Mouse (Mus musculus) inflammation-experienced regulatory T-cells, adult 6 months (primary cell): Measurements from ENCODE around the gene Lurap1. TPM values are rescaled to one million over a fixed set of nuclear protein-coding genes. Genes with fewer than 3 reads are reported as not detected.

ENCODE experiments used
- ATAC-seq: one replicate; pipeline ENCODE4 v1.8.0; 2017
- polyA plus RNA-seq, 3 experiments: library from polyadenylated mRNA; unstranded; fragments of 100-300 nt; shearing (Covaris generic); gene quantifications; one replicate each; pipeline ENCODE4 v1.2.1; 2017

Gene Lurap1
- polyA plus RNA-seq, 3 experiments from 2014 or later, result 0.43 to 0.75 (median 0.63) TPM

DNA sequence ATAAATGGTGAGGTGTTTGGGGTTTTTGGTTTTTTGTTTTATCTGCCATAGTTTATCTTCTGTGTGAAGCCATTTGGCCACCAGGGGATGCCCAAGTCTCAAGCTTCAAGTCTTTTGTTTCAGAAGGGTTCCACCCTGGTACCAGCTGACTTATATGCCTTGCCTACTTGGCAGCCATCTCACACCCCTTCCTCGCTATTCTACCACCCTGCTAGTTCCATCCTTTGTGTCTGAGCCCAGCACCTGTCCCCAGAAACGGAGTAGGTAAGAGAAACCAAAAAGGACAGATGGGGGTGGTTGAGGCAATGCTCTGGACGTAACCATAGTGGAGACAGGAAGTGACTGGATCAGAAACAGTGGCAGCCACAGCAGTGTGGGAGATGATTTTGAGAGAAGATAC is 8.8 kb upstream of the Lurap1 start:
- ATAC-seq, result peak; percentile 75

DNA sequence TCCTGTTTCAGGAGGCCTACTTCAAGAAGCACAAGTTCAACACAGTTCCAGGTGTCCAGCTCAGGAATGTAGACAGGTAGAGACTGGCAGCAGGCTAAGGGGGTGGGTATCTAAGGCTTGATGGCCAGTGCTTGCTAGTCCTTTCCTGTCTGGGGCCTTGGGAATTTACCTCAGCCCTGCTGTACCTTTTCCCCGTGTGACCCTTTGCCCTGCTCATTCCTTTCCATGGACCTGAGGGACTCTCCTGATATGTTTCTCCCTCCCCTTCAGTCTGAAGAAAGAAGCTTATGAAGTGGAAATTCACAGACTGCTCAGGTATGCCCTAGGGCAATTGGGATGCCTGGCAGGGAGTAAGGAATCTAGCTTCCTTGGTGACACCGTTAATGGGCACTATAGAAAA is 6.7 kb upstream of the Lurap1 start:
- ATAC-seq, result no peak

DNA sequence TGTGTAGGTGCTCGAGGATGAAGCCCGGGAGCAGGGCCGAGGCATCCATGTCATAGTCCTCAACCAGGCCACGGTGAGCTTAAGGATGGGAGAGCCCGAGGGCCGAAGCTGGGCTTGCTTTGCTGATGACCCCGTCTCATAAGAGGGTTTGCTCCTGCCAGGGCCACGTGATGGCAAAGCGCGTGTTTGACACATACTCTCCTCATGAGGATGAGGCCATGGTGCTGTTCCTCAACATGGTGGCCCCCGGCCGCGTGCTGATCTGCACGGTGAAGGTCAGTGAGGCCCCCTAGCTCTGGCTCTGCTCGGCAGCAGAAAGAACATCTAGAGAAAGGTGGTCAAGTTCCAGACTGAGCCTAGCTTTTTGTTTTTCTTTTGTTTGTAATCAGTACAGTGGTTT is 1.6 kb upstream of the Lurap1 start:
- no peak for ATAC-seq

DNA sequence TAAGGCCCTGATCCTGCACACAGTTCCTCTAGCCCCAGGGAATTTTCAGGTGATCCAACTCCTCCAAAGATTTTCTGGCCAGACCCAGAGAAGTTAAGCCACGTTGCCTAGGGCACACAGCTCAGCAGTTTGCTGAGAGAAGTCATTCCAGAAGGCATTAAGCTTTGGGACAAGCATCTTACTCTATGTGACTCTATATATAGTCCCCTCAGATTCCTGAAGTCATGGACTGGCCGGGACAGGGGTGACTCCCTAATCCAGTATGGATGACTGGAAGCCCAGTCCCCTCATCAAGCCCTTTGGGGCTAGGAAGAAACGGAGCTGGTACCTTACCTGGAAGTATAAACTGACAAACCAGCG is 296 bp downstream of the Lurap1 start:
- ATAC-seq, result no peak

DNA sequence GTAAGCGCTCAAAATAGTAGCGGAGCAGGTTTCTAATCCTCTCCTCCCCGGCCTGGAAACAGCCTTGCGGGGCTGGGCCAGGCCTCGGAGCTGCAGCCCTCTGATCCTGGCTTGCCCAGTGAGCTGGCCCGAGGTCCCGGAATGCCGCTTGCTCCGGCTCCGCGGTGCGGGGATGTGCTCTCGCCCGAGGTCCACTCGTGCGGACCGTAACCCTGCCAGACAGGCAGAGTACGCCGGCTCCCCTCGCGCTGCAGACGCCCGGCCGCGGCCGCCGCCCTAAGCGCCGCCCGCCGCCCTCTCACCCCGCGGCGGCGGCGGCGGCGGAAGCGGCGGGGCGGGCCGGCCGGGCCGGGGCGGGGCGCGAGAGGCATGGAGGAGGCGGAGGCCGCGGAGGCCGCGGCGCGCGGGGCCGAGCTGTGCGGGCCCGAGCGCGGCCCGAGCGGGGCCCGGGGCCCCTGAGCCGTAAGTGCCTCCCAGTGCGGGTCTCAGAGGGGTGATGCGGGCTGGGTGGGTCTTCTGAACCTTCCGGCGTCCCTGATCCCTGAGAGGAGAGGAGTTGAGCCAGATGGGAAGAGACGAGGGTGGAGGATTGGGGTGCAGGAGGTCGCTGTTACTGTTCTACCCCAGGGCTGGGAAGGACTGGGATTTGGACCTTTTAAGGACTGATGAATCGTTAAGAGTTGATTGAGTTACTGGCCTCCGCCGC is 829 bp downstream of the Lurap1 start:
- ATAC-seq, result peak; percentile 91

DNA sequence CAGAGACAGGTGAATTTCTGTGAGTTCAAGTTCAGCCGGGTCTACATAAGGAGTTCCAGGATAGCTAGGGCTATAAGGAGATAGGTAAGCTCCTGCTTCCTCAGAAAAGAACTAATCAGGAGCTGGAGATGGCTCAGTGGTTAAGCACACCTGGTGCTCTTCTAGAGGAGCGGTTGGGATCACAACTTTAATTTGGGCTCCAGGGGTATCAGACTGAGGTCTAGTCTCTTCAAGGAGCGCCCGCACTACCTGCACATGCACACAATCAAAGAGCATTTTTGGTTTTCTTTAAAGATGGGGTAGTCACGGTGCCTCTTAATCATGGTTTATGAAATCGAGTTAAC is 1.4 kb downstream of the Lurap1 start:
- no peak for ATAC-seq

DNA sequence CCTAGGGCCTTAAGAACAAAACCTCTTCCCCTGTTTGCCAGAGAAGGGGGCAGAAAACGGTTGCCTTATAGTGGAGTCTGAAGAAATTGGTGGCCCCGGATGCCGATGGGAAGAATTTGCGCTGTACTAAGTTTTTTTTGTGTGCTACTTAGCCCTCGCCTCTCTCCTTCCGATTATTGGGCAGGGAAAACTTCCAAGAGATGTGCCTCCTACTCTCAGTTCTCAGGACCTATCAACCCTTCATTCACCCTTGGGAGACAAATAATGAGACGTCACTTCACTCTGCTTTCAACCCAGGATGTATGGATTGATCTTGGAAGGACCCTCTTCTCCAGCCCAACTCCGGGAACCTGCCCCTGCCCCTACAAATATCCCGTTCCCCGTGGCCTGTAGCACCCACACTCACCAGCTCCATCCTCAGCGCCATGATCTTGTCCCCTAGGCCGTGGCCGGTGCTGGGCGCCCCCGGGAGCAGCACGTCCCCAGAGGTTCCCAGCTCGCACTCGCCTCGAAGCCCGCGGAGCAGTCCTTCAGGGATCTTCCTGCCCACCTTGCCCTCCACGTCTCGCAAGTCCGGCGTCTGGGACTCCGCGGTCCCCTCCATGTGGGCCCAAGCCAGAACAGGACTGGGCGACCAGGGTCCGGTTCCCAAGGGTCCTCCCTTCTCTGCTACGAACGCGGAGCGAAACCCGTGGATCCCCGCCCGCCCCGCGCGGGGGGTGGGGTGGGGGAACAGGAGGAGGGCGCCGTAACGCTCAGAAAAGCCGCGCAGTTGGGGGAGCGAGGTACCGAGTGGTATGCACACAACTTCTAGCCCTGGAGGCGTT is 7.0 kb downstream of the Lurap1 start:
- ATAC-seq, result peak; percentile 55

DNA sequence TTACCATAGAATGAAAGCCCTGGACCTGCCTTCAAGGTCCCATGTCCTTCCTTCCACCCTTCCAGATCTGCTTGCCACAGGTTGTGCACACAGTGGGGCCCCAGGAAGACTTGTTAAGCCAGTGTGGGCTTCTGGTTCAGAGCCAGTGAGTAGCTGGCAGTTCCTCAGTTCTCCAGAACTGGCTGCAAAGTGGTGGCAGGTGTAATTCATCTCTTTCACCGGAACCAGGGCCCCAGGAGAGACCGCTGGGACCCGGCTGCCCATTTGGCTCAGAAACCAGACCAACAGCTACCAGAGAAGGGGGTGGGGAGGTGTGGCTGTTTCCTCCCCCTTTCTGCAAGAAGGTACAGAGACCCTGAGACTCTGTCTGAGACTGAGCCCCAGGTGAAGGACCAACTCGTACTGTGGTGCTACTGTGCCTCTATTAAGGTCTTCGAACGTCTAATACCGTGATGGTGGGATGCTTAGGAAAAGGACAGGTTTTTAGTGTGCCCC is 7.8 kb downstream of the Lurap1 start:
- ATAC-seq, result peak; percentile 36

DNA sequence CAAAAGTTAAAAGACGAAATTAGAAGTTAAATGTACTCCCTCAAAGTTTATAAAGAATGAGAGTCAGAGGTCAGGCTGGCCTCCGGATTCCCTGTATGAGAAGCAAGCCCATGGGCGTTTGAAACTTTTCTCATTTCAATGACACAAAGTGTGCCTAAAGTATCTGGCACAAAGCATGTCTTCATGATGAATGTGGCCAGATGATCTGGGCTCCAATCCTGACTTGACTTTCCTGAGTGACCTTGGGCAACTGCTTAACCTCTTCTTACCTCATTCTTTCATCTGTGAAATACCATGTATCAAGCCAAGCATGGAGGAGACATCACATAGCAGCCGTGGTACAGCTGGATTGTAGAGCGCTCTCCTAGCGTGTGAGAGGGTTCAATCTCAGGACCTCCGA is 8.9 kb downstream of the Lurap1 start:
- ATAC-seq, result no peak

DNA sequence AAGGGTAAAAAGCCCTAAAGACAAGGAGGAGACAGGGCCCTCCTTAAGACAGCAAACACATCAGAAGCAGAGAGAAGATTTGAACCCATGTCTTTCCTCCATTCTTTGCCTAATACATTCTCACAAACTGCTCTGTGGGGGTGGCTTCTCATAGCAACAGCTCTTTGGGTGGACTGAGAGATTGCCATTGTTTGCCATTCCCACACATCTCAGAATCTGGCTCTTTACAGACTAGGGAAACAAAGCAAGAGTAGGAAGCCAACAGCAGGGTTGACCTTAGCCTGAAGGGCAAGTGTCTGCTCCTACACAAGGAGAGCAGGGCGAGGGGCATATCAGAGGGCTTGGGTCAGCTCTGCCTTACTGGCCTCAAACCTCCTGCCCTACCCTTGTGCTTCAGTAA is 9.4 kb downstream of the Lurap1 start:
- ATAC-seq, result no peak

DNA sequence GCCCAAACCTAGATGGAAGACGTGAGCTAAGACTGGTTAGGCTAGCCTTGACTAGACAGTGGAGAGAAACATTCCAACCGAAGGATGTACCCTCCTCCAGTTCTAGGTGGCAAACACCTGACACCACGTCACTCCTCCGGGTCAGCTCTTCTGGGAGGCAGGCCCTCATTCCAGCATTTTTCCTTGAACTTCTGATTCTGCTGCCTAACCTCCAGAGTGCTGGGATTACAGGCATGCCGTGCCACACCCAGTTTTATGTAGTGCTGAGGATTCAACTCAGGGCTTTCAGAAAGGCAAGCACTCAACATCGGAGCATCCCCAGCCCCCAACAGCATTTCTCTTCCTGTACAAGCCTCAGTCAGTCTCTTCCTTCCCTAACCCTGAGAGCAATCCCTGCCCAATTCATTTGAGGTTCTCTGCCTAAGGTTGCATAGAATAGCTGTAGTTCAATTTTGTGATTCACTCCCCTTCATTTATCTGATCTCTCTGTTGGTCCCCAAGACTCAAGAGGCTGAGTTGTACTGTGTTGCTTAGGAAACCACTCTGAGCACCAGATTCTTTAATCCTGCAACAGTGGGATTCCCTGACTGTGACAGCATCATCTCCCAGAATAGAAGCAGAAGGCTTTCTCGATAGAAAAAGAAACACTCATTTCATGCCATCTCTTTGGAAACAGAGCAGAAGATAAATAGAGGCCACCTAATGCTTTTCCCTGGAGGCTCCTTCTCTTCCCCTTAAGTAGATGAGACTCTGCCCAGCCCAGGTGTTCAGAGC is 10.2 kb downstream of the Lurap1 start:
- ATAC-seq, result no peak

DNA sequence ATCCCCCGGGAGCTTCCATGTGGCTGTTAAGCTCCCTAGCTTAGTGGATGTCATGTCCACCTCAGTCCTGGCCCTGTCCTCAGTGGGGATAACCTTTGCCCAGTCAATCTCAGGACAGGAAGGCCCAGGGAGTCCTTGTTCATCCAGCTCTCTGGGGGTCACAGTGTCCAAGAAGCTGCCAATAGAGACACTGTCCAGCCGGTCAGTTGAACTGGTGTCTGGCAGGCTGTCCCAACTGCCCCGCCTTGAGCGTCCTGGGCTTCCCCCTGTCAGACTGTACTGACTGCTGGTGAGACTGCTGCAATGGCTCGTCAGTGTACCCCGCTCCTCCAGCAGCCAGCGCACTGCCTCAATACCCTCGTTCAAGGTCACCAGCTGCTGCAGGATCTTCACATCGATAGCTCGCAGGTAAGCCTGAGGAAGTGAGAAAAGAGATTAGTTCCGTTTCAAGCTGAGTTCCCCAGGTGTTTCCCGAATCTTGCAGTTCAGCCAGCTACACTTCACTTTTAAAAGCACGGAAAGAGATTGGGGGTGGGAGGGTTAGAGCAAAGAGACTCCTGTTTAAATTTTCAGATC is 13.6 kb downstream of the Lurap1 start:
- no peak for ATAC-seq

DNA sequence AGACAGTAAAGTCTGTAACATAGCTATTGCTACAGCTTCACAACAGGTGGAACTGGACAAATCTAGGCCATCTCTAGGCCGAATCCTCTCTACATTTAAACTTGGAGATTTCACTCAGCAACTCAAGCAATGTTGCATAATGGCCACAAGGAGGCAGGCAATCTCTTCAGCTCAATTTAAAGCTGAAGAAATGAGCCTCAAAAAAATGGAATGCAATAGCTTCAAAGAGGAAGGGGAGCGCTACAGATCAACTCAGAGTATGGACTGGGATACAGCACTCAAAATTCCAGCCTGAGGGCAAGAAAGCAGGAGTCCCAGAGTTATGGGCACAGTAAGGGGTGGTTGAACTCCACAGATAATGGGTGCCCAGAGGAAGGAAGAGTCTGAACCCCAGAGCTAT is 16.1 kb downstream of the Lurap1 start:
- peak; percentile 61 for ATAC-seq

DNA sequence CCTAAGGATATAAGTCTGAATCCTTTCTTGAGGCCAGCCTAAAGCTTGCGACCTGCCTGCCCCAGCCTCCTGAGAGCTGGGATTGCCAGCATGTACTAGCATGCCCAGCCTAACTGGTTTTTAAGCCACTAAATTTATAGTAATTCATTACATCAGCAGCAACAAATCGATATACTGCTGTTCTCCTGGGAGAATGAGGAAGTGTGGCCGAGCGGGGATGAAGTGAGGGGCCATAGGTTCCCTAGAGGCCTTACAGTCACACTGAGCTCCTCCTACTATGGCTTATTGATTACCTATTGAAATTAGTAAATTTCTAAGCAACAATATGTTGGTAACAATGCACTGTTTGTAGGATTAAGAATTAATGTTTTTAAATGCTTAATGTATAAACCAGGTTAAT is 18.0 kb downstream of the Lurap1 start:
- no peak for ATAC-seq

DNA sequence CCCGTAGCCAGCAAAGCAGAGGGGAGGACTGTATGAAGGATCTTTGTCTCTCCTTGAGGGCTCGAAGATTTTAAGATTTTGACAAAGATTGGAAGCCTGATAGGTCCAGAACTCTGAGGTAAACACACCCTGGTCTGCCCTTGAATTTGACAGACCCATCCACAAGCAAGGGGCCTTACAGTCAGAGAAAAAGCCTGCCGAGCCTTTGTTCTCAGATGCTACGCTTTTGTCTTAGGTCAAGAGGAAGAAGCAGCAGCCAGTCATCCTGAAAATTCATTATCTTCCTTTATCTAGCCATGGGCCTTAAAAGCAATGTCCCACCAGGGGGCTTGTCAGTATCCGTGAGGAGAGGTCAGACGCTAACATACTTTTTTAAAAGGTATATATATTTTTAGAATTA is 23.2 kb downstream of the Lurap1 start:
- ATAC-seq, result no peak

DNA sequence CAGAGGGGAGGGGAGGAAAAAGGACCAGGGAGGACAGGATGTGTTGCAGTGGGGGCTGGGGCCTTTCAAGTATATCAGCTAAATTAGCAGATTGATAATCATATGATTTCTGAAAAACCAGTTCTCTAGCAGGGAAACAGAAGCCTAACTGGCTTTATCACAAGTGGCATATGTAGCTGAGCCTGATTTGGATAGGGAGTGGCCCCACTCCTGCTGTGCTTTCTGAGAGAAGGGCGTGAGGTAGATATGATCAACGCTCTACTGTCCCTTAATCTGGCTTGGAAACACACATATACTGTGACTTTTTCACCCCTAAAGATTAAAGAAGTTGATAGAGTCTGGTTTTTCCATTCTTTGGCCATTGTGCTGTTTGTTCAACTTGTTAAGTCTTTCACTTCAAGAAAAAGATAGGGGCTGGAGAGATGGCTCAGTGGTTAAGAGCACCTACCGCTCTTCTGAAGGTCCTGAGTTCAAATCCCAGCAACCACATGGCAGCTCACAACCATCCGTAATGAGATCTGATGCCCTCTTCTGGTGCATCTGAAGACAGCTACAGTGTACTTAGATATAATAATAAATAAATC is 25.2 kb downstream of the Lurap1 start:
- no peak for ATAC-seq

DNA sequence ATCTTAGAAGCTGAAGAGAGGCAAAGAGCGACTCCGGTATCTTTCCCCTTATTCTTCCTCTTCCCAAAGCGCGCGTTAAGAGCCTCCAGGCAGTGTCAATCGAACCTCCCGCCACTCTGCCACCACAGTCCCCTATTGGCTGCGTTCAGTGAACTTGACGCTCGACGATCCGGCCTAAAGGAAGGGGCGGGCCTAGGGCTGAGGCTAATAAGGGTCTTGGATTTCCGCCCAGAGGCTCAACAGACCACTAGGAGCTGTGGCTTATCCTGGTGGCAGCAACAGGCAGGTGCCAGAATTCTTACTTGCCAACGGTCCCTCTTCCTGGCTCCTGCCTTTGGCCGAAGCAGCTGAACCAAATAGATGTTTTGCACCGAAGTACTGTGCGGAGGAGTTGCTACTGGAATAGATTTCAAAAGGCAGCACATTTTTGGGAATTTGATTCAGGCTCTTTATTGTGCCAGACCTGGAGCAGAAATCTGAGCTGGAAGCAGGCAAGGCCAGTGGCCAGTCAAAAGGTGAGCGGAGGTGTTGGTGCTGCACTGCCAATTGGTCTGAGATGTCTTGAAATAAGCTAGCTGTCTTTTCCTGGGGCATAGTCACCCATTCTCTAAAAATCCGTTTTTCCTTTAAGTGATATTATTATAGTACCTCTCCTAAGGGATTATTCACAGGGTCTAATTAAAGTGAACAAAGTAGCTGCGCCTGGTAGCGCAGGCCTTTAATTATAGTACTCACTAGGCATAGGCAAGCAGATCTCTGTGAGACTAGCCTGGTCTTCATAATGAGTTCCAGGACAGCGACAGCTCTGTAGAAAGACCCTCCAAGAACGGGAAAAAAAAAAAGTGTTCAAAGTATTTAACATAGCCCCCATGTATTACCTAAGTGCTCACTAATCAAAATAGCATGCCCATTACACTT is 27.3 kb downstream of the Lurap1 start, which contains the start of the genes Rad54l and Pomgnt1:
TSS of gene Rad54l (minus strand) at position 89 of the 918 bp plus-strand sequence.
TSS of gene Pomgnt1 (plus strand) at position 239 of the 918 bp plus-strand sequence.
- ATAC-seq, result peak; percentile 99

DNA sequence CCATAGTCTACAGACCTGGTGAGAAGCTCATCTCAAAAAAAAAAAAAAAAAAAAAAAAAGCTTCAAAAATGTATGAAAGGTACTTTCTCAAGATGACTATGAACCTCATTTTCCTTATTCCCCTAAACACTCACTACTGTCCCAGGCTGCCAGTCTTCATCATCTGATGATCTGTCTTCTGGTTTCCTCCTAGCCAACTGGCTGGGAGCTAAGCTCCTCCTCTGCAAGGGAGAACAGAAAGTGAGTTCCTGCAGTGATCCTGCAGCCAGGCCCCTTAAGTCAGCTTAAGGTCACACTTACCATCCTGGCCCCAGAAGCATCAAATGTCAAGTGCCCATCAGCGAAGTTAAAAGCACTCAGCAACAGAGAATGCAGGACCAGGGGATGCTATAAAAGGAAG is 28.4 kb downstream of the Lurap1 start:
- no peak for ATAC-seq

DNA sequence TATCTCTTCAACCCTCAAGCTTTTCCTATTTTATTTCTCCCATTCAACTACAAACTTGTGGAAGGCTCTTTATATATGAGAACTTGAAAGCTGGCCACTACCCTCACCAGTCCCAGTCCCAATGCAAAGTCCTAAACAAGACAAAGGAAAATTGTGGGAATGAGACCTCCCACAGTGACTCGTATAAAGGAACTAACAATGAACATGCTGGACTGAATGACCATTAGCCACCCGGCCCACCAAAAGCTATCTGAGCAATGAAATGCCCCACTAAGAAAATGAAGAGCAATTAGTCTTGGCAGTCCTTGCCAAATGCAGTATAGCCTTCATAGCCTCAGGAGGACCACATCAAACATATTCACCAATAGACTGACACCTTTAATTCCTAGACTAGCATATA is 39.7 kb downstream of the Lurap1 start:
- ATAC-seq, result no peak

DNA sequence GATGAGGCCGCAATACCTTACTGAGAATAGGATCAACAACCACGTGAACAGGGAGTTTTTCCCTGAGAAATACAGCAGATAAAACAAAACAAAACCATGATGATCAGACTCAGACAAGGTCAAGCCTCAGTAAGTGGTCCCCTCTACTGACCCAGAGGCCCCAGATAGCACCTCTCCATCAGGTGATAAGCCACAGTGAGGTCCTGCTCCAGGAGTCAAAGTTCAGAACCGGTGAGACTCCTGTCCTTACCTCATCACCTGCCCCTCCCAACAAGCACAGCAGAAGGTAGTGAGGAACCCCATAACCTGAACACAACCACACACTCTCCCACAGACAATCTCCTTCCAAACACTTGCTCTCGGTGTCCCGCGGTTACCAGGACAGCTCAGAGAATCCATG is 40.4 kb downstream of the Lurap1 start:
- no peak for ATAC-seq

DNA sequence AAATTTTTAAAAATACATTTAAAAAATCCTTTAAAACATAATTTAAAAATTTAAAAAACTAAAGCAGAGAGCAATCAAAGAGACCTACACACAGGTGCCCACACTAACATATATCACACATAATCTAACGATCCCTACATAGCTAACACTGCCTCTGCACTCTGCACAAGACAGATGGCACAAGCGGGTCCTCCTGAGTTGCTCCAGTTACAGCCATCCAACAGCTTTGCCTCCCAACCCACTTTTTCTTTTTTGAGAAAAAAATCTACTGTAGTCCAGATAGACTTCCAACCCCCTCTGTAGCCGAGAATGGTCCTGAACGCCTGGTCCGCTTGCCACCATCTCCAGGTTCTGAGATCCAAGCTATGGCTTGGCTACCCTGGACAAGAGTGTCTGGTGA is 45.9 kb downstream of the Lurap1 start:
- no peak for ATAC-seq
